Mouse (Mus musculus): Measurements from ENCODE around the gene Wwox. TPM values are rescaled to one million over a fixed set of nuclear protein-coding genes. Genes with fewer than 3 reads are reported as not detected.

Wwox gene
- polyA plus RNA-seq, 1 experiment = not detected

GRCm38 (mm10) chr8:115078296-115078695, 638.8 kb downstream of the Wwox start:
- no peak overlapping the region for H3K4me3 ChIP-seq (ENCODE audit: insufficient read depth, low read depth, low read length)
- no peak overlapping the region for H3K27ac ChIP-seq (ENCODE audit: insufficient read depth, low read depth, low read length)
- 37% methylated on average over 7 of the region's 7 CpGs for WGBS
- H3K4me1 ChIP-seq (ENCODE audit: control insufficient read depth, insufficient read depth, low read length) = peaks cover 7% of the 10 kb centered on the region
- TF ChIP-seq CTCF (IDR thresholded peaks at IDR 0.05; ENCODE audit: insufficient read depth, low read depth, low read length) (no peak), POLR2A (IDR thresholded peaks at IDR 0.05; ENCODE audit: insufficient read depth, low read depth, low read length) (no peak)

DNA sequence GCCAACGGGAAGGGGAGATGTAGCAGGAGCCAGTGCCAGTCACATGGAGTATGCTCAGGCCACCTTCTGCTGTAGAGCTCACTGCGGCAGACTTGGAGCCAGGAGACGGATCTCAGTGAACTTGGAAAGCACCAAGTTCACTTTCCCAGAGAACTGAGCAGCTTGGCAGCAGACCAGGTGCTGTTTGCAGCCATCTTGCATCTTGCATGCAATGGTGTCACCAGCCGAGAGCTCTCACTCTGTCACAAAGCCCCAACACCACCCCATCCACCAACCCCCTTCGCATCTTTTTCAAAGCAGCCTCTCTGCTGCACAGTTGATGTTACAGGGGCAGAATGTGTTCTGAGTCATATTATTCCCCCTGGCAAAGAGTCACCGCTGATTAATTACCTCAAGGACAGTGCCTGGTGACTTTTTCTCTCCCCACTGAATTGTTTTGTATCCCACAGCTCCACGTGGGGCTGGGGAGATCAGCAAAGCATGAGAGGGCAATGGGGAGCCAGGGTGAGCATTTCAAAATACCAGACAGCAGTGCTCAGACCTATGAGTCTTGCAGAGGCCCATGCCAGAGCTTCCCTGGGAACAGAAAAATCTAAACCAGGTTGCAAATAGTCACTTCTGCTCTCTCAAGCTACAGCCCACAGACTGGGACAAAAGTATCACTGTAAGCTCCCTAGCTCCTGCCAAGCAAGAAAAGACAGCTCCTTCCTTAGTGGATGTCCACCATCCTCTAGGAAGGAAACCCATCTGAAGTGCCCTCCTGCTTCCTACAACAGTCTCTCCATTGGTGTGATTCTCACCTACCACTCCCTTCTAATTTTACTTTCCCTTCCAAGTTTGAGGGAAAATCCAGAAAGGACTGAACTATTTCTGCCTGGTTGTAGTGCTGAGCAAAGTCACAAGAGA, 642.1 kb downstream of the Wwox start:
- no peak for TF ChIP-seq POLR2A (IDR thresholded peaks at IDR 0.05; ENCODE audit: insufficient read depth, low read depth, low read length)
- TF ChIP-seq CTCF (IDR thresholded peaks at IDR 0.05; ENCODE audit: insufficient read depth, low read depth, low read length) = no peak
- WGBS = 42% methylated on average over 7 of the region's 7 CpGs
- no peak overlapping the region for H3K4me3 ChIP-seq (ENCODE audit: insufficient read depth, low read depth, low read length)
- peaks cover 7% of the 10 kb centered on the region for H3K4me1 ChIP-seq (ENCODE audit: control insufficient read depth, insufficient read depth, low read length)
- H3K27ac ChIP-seq (ENCODE audit: insufficient read depth, low read depth, low read length) = no peak overlapping the region

DNA sequence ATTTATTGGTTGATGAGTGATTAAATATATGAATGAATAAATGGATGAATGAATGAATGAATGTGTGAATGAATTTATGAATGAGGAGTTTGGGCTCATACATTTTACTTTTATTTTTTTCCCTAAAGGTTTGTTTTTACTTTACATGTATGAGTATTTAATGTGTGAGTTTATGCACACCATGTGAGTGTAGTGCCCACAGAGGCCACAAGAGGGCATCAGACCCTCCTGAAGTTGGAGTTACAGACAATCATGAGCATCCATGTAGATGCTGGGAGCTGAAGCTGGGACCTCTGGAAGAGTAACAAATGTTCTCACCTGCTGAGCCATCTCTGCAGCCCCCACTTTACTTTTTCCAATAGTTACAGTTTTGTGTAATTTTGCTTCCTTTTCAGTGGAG, 648.7 kb downstream of the Wwox start:
- H3K4me1 ChIP-seq (ENCODE audit: control insufficient read depth, insufficient read depth, low read length) = no peaks in the 10 kb centered on the region
- no peak overlapping the region for H3K27ac ChIP-seq (ENCODE audit: insufficient read depth, low read depth, low read length)
- H3K4me3 ChIP-seq (ENCODE audit: insufficient read depth, low read depth, low read length) = no peak overlapping the region
- TF ChIP-seq POLR2A (IDR thresholded peaks at IDR 0.05; ENCODE audit: insufficient read depth, low read depth, low read length) = no peak
- no peak for TF ChIP-seq CTCF (IDR thresholded peaks at IDR 0.05; ENCODE audit: insufficient read depth, low read depth, low read length)

DNA sequence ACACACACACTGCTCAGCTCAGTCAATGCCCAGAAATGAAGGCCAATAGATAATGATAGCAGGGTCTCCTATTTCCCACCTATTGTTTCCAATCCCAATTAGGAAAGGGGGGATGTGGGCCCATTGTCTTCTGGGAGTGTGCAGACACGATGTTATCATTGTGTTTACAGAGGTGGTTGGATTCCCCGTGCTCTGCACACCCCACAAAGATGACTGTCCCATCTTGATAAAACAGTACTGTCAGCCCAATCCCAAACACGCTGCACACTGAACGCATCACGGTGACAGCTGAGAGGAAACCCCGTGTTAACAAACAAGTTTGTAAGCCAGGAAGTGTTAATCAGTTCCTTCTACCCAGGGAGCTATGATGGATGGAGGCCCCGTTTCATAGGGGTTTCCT, 650.3 kb downstream of the Wwox start:
- 52% methylated on average over 7 of the region's 7 CpGs for WGBS
- no peak overlapping the region for H3K4me3 ChIP-seq (ENCODE audit: insufficient read depth, low read depth, low read length)
- no peaks in the 10 kb centered on the region for H3K4me1 ChIP-seq (ENCODE audit: control insufficient read depth, insufficient read depth, low read length)
- H3K27ac ChIP-seq (ENCODE audit: insufficient read depth, low read depth, low read length) = no peak overlapping the region
- TF ChIP-seq POLR2A (IDR thresholded peaks at IDR 0.05; ENCODE audit: insufficient read depth, low read depth, low read length) = no peak
- no peak for TF ChIP-seq CTCF (IDR thresholded peaks at IDR 0.05; ENCODE audit: insufficient read depth, low read depth, low read length)

DNA sequence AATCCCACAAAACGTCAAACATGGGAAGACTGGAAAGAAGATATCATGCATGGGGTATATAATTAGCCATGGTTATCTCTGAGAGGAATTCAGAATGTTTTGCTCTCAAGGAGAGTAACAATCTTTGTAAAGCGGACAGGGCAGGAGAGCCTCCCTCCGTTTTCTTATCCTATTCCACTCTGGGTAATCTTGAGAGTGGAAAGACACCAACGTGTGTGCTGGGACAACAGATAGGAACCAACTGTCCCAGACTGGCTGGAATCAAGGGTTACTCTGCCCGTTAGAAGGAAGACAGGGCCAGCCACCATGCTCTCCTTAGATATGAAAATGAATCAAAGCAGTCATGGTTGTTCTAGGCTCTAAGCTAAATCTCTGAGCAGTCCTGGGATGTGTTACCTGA, 650.7 kb downstream of the Wwox start:
- TF ChIP-seq CTCF (IDR thresholded peaks at IDR 0.05; ENCODE audit: insufficient read depth, low read depth, low read length) = no peak
- no peak for TF ChIP-seq POLR2A (IDR thresholded peaks at IDR 0.05; ENCODE audit: insufficient read depth, low read depth, low read length)
- WGBS = 58% methylated on average over 5 of the region's 5 CpGs
- no peak overlapping the region for H3K27ac ChIP-seq (ENCODE audit: insufficient read depth, low read depth, low read length)

GRCm38 (mm10) chr8:115095548-115095947, 656.1 kb downstream of the Wwox start:
- 88% methylated on average over 4 of the region's 4 CpGs for WGBS
- Histone ChIP-seq H3K27ac (ENCODE audit: insufficient read depth, low read depth, low read length) (no peak overlapping the region), H3K4me1 (ENCODE audit: control insufficient read depth, insufficient read depth, low read length) (no peaks in the 10 kb centered on the region), H3K4me3 (ENCODE audit: insufficient read depth, low read depth, low read length) (no peak overlapping the region)
- no peak for TF ChIP-seq POLR2A (IDR thresholded peaks at IDR 0.05; ENCODE audit: insufficient read depth, low read depth, low read length)
- peak; percentile 14; the same call in 1 of the 2 replicates for TF ChIP-seq CTCF (IDR thresholded peaks at IDR 0.05; ENCODE audit: insufficient read depth, low read depth, low read length)

More for the DNA sequence above, 650.7 kb downstream of the Wwox start:
- Histone ChIP-seq H3K4me1 (ENCODE audit: control insufficient read depth, insufficient read depth, low read length) (no peaks in the 10 kb centered on the region), H3K4me3 (ENCODE audit: insufficient read depth, low read depth, low read length) (no peak overlapping the region)

GRCm38 (mm10) chr8:115097988-115098562, 658.6 kb downstream of the Wwox start:
- TF ChIP-seq CTCF (IDR thresholded peaks at IDR 0.05; ENCODE audit: insufficient read depth, low read depth, low read length) (no peak), POLR2A (IDR thresholded peaks at IDR 0.05; ENCODE audit: insufficient read depth, low read depth, low read length) (no peak)
- Histone ChIP-seq H3K27ac (ENCODE audit: insufficient read depth, low read depth, low read length) (no peak overlapping the region), H3K4me1 (ENCODE audit: control insufficient read depth, insufficient read depth, low read length) (no peaks in the 10 kb centered on the region), H3K4me3 (ENCODE audit: insufficient read depth, low read depth, low read length) (no peak overlapping the region)
- 84% methylated on average over 9 of the region's 9 CpGs for WGBS

DNA sequence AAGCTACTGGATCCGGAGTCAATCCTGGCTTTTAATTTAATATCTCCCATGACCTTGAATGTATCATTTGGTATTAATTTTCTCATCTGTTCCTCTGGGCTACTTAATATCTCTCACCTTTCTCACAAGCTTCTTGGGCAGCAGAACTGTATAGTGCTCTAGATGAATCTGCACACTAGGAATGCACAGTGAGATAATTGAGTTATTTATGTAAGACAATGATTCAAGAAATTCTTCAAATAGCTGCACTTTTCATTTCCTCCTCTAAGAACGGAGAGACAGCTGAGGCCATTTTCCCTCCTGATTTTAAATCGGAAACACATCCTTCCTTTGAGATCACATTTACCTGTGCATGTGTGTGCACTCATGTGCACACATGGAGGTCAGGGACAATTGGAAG, 669.9 kb downstream of the Wwox start:
- H3K4me3 ChIP-seq (ENCODE audit: insufficient read depth, low read depth, low read length) = no peak overlapping the region
- H3K27ac ChIP-seq (ENCODE audit: insufficient read depth, low read depth, low read length) = no peak overlapping the region
- no peak for TF ChIP-seq POLR2A (IDR thresholded peaks at IDR 0.05; ENCODE audit: insufficient read depth, low read depth, low read length)
- no peak for TF ChIP-seq CTCF (IDR thresholded peaks at IDR 0.05; ENCODE audit: insufficient read depth, low read depth, low read length)
- WGBS = 86% methylated on average over 3 of the region's 3 CpGs
- H3K4me1 ChIP-seq (ENCODE audit: control insufficient read depth, insufficient read depth, low read length) = peaks cover 3% of the 10 kb centered on the region; the same call in 1 of the 2 replicates

DNA sequence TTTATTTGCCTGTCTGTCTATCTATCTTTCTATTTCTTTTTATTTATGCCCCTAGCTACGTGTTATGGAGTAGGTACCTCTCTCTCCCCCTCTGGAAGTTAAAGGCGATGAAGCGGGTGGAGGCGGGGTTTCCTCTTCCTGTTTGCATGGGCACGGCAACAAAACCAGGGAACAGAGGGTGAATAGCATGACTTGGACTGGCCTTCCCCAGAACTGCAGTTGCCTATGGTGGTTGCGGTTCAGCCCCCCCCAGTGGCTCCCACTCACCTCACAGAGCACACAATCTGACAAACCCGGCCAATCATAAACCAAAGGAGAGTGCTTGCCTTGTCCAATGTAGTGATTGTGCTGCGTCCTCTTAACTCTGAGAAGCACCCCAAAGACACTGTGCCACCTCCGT, 671.0 kb downstream of the Wwox start:
- Histone ChIP-seq H3K4me1 (ENCODE audit: control insufficient read depth, insufficient read depth, low read length) (peaks cover 3% of the 10 kb centered on the region; the same call in 1 of the 2 replicates), H3K27ac (ENCODE audit: insufficient read depth, low read depth, low read length) (no peak overlapping the region), H3K4me3 (ENCODE audit: insufficient read depth, low read depth, low read length) (no peak overlapping the region)
- TF ChIP-seq CTCF (IDR thresholded peaks at IDR 0.05; ENCODE audit: insufficient read depth, low read depth, low read length) (no peak), POLR2A (IDR thresholded peaks at IDR 0.05; ENCODE audit: insufficient read depth, low read depth, low read length) (no peak)
- 86% methylated on average over 9 of the region's 9 CpGs for WGBS
